Mouse (Mus musculus): Measurements from ENCODE around the gene Ovch2. TPM values are rescaled to one million over a fixed set of nuclear protein-coding genes. Genes with fewer than 3 reads are reported as not detected.
A peak's percentile ranks its signal among the peaks of the same experiment; 100 is the strongest.
"Not testable (repeated sequence)": the region's sequence is repeated elsewhere in the genome, so short reads cannot be mapped to it uniquely, and the experiment has no call there.

The Ovch2 gene
- not detected in 2 replicates for polyA plus RNA-seq (2016; fragmentation: Nextera tagmentation; extraction: Ambion mirVana)

GRCm38 (mm10) chr7:107801108-107801507 is at the start of gene Ovch2:
Gene Ovch2 (minus strand): TSS chr7:107801208.
- H3K4me3 ChIP-seq: no peak within 1 kb of the TSS
- H3K4me1 ChIP-seq: peaks cover 11% of the 10 kb centered on the region; the same call in 1 of the 2 replicates
- DNase-seq (ENCODE audit: low spot score): no peak
- peak within 1 kb of the TSS; percentile 80 for H3K27ac ChIP-seq
- WGBS: 92% methylated on average over 2 of the region's 2 CpGs
- no peaks in the 10 kb centered on the region for H3K36me3 ChIP-seq
- H3K9me3 ChIP-seq (replicated peaks): no peaks in the 10 kb centered on the region
- H3K27me3 ChIP-seq (ENCODE audit: low read depth, poor library complexity, severe bottlenecking): no peaks in the 10 kb centered on the region

GRCm38 (mm10) chr7:107847390-107847789 is 46.4 kb upstream of the Ovch2 start, which contains the start of gene Olfr470:
Gene Olfr470 (minus strand): TSS chr7:107847490.
- 83% methylated on average over 1 of the region's 1 CpGs for WGBS
- H3K27ac ChIP-seq; H3K9me3 ChIP-seq (replicated peaks); H3K27me3 ChIP-seq (ENCODE audit: low read depth, poor library complexity, severe bottlenecking); H3K4me1 ChIP-seq; H3K36me3 ChIP-seq; DNase-seq (ENCODE audit: low spot score); H3K4me3 ChIP-seq: not testable (repeated sequence)

- no peak overlapping the region for H3K27ac ChIP-seq
- WGBS: 75% methylated on average over 1 of the region's 1 CpGs
- H3K9me3 ChIP-seq (replicated peaks): no peaks in the 10 kb centered on the region
- H3K4me1 ChIP-seq: no peaks in the 10 kb centered on the region
- DNase-seq (ENCODE audit: low spot score): no peak
- H3K4me3 ChIP-seq: no peak overlapping the region
- no peaks in the 10 kb centered on the region for H3K36me3 ChIP-seq
- H3K27me3 ChIP-seq (ENCODE audit: low read depth, poor library complexity, severe bottlenecking): no peaks in the 10 kb centered on the region
These were observed 40.7 kb upstream of the Ovch2 start for GRCm38 (mm10) chr7:107841719-107842118.

GRCm38 (mm10) chr7:107825441-107825840 is 24.4 kb upstream of the Ovch2 start, which contains the start of gene Olfr469:
Gene Olfr469 (minus strand): TSS chr7:107825541.
- H3K4me1 ChIP-seq; H3K4me3 ChIP-seq; H3K36me3 ChIP-seq; H3K27ac ChIP-seq; DNase-seq (ENCODE audit: low spot score); H3K9me3 ChIP-seq (replicated peaks); H3K27me3 ChIP-seq (ENCODE audit: low read depth, poor library complexity, severe bottlenecking): not testable (repeated sequence)

GRCm38 (mm10) chr7:107823867-107824266 is 22.9 kb upstream of the Ovch2 start:
- H3K27me3 ChIP-seq (ENCODE audit: low read depth, poor library complexity, severe bottlenecking); H3K4me3 ChIP-seq; H3K4me1 ChIP-seq; H3K36me3 ChIP-seq; DNase-seq (ENCODE audit: low spot score); H3K9me3 ChIP-seq (replicated peaks); H3K27ac ChIP-seq: not testable (repeated sequence)
- 75% methylated on average over 2 of the region's 2 CpGs for WGBS

GRCm38 (mm10) chr7:107819442-107819841 is 18.4 kb upstream of the Ovch2 start:
- DNase-seq (ENCODE audit: low spot score): no peak
- no peaks in the 10 kb centered on the region for H3K27me3 ChIP-seq (ENCODE audit: low read depth, poor library complexity, severe bottlenecking)

GRCm38 (mm10) chr7:107811963-107812362 is 11.0 kb upstream of the Ovch2 start, which contains the start of gene Olfr467:
Gene Olfr467 (plus strand): TSS chr7:107812263.
- H3K27ac ChIP-seq: no peak within 1 kb of the TSS
- DNase-seq (ENCODE audit: low spot score): no peak
- no peaks in the 10 kb centered on the region for H3K4me1 ChIP-seq
- no peaks in the 10 kb centered on the region for H3K9me3 ChIP-seq (replicated peaks)
- H3K36me3 ChIP-seq: no peaks in the 10 kb centered on the region
- no peak within 1 kb of the TSS for H3K4me3 ChIP-seq
- no peaks in the 10 kb centered on the region for H3K27me3 ChIP-seq (ENCODE audit: low read depth, poor library complexity, severe bottlenecking)

More at GRCm38 (mm10) chr7:107819442-107819841, 18.4 kb upstream of the Ovch2 start:
- H3K4me1 ChIP-seq: no peaks in the 10 kb centered on the region
- H3K27ac ChIP-seq: no peak overlapping the region
- no peak overlapping the region for H3K4me3 ChIP-seq
- no peaks in the 10 kb centered on the region for H3K36me3 ChIP-seq
- H3K9me3 ChIP-seq (replicated peaks): no peaks in the 10 kb centered on the region

GRCm38 (mm10) chr7:107802138-107802537 is 1.1 kb upstream of the Ovch2 start:
- Histone ChIP-seq H3K4me3 (no peak overlapping the region), H3K36me3 (no peaks in the 10 kb centered on the region), H3K4me1 (peaks cover 11% of the 10 kb centered on the region; the same call in 1 of the 2 replicates), H3K27me3 (ENCODE audit: low read depth, poor library complexity, severe bottlenecking) (no peaks in the 10 kb centered on the region), H3K9me3 (replicated peaks) (no peaks in the 10 kb centered on the region), H3K27ac (peak overlapping the region; percentile 80)
- no peak for DNase-seq (ENCODE audit: low spot score)
- 52% methylated on average over 3 of the region's 3 CpGs for WGBS

- no peak overlapping the region for H3K4me3 ChIP-seq
- H3K36me3 ChIP-seq: no peaks in the 10 kb centered on the region
- no peak overlapping the region for H3K27ac ChIP-seq
- H3K9me3 ChIP-seq (replicated peaks): no peaks in the 10 kb centered on the region
- H3K27me3 ChIP-seq (ENCODE audit: low read depth, poor library complexity, severe bottlenecking): no peaks in the 10 kb centered on the region
- WGBS: 92% methylated on average over 2 of the region's 2 CpGs
- DNase-seq (ENCODE audit: low spot score): no peak
- H3K4me1 ChIP-seq: peaks cover 1% of the 10 kb centered on the region; the same call in 1 of the 2 replicates
These were observed 4.5 kb downstream of the Ovch2 start for GRCm38 (mm10) chr7:107796500-107796899.

- Histone ChIP-seq H3K36me3 (no peaks in the 10 kb centered on the region), H3K4me3 (no peak overlapping the region), H3K4me1 (no peaks in the 10 kb centered on the region), H3K9me3 (replicated peaks) (no peaks in the 10 kb centered on the region), H3K27me3 (ENCODE audit: low read depth, poor library complexity, severe bottlenecking) (no peaks in the 10 kb centered on the region), H3K27ac (no peak overlapping the region)
- WGBS: 63% methylated on average over 3 of the region's 3 CpGs
- DNase-seq (ENCODE audit: low spot score): no peak
These were observed 12.9 kb downstream of the Ovch2 start for GRCm38 (mm10) chr7:107787977-107788620.

GRCm38 (mm10) chr7:107779611-107780010 is 21.4 kb downstream of the Ovch2 start:
- H3K9me3 ChIP-seq (replicated peaks): no peaks in the 10 kb centered on the region
- no peaks in the 10 kb centered on the region for H3K27me3 ChIP-seq (ENCODE audit: low read depth, poor library complexity, severe bottlenecking)
- no peak overlapping the region for H3K4me3 ChIP-seq
- no peak for DNase-seq (ENCODE audit: low spot score)
- no peaks in the 10 kb centered on the region for H3K36me3 ChIP-seq
- 41% methylated on average over 4 of the region's 4 CpGs for WGBS
- no peaks in the 10 kb centered on the region for H3K4me1 ChIP-seq
- no peak overlapping the region for H3K27ac ChIP-seq

GRCm38 (mm10) chr7:107778216-107778615 is 22.8 kb downstream of the Ovch2 start:
- DNase-seq (ENCODE audit: low spot score): no peak
- WGBS: 83% methylated on average over 1 of the region's 1 CpGs

GRCm38 (mm10) chr7:107770812-107771211 is 30.2 kb downstream of the Ovch2 start:
- Histone ChIP-seq H3K4me1 (no peaks in the 10 kb centered on the region), H3K27me3 (ENCODE audit: low read depth, poor library complexity, severe bottlenecking) (no peaks in the 10 kb centered on the region), H3K9me3 (replicated peaks) (no peaks in the 10 kb centered on the region), H3K27ac (no peak overlapping the region), H3K4me3 (no peak overlapping the region), H3K36me3 (no peaks in the 10 kb centered on the region)
- WGBS: 85% methylated on average over 6 of the region's 6 CpGs
- DNase-seq (ENCODE audit: low spot score): no peak

More at GRCm38 (mm10) chr7:107778216-107778615, 22.8 kb downstream of the Ovch2 start:
- H3K4me3 ChIP-seq: no peak overlapping the region
- H3K9me3 ChIP-seq (replicated peaks): no peaks in the 10 kb centered on the region
- H3K36me3 ChIP-seq: no peaks in the 10 kb centered on the region
- H3K27ac ChIP-seq: no peak overlapping the region
- no peaks in the 10 kb centered on the region for H3K27me3 ChIP-seq (ENCODE audit: low read depth, poor library complexity, severe bottlenecking)
- H3K4me1 ChIP-seq: no peaks in the 10 kb centered on the region

Measured in limb, embryonic 10.5 days (tissue).